Mouse (Mus musculus) liver, embryonic 14.5 days (tissue): Measurements from ENCODE around the gene Tarbp2. TPM values are rescaled to one million over a fixed set of nuclear protein-coding genes. Genes with fewer than 3 reads are reported as not detected.

Experiments
- ATAC-seq: fragments of 200-750 bp; cut with Nextera tagmentation; 2 replicates; pipeline ENCODE4 v1.8.0; 2017; ENCODE audit warnings: moderate number of reproducible peaks, mild to moderate bottlenecking, moderate library complexity; ENCODE audit not compliant: insufficient read depth
- DNase-seq, 3 experiments: peaks; one replicate each; pipeline ENCODE4 v3.0.0-alpha.2; 2012 to 2013; ENCODE audit warnings: low read depth in 3 of 3, low spot score in 3 of 3
- H3K27ac ChIP-seq: fragments of 300-500 bp; sonication (generic); 2 replicates; pipeline ENCODE4 v1.5.1; 2014; ENCODE audit warnings: moderate library complexity, mild to moderate bottlenecking, control low read depth, inconsistent platforms
- H3K27me3 ChIP-seq: fragments of 300-500 bp; sonication (generic); 2 replicates; pipeline ENCODE4 v1.6.1; 2014; ENCODE audit warnings: mild to moderate bottlenecking, low read length, moderate library complexity; ENCODE audit not compliant: control insufficient read depth, insufficient read depth
- H3K36me3 ChIP-seq: fragments of 300-500 bp; sonication (generic); replicated peaks from 2 replicates; pipeline ENCODE4 v1.6.1; 2014; ENCODE audit warnings: low read depth; ENCODE audit not compliant: control insufficient read depth, insufficient read depth
- H3K4me1 ChIP-seq, 2 experiments: fragments of 200-500 bp in 1 of 2; fragments of 300-500 bp in 1 of 2; sonication (generic) in 1 of 2; replicated peaks; 2 replicates each; pipeline ENCODE4 v1.6.1; 2012 to 2014; ENCODE audit warnings: antibody characterized with exemption in 1 of 2, inconsistent platforms in 1 of 2, low read length in 1 of 2; ENCODE audit not compliant: control insufficient read depth in 2 of 2, insufficient read depth in 2 of 2
- H3K4me2 ChIP-seq: fragments of 300-500 bp; sonication (generic); 2 replicates; pipeline ENCODE4 v1.6.1; 2014; ENCODE audit warnings: low read depth, mild to moderate bottlenecking, control low read depth, moderate library complexity
- H3K4me3 ChIP-seq, 2 experiments: fragments of 200-500 bp in 1 of 2; fragments of 300-500 bp in 1 of 2; sonication (generic) in 1 of 2; 2 replicates each; pipeline ENCODE4 v1.5.1; 2012 to 2014; ENCODE audit warnings: low read depth in 2 of 2, low read length in 2 of 2, mild to moderate bottlenecking in 2 of 2, control low read depth in 1 of 2, inconsistent platforms in 1 of 2, moderate library complexity in 1 of 2; ENCODE audit not compliant: insufficient read depth in 1 of 2
- H3K9ac ChIP-seq: fragments of 300-500 bp; sonication (generic); replicated peaks from 2 replicates; pipeline ENCODE4 v1.6.1; 2014; ENCODE audit warnings: mild to moderate bottlenecking, control low read depth, moderate library complexity
- H3K9me3 ChIP-seq: fragments of 300-500 bp; sonication (generic); 2 replicates; pipeline ENCODE4 v1.6.1; 2016; ENCODE audit warnings: low read length, mixed read lengths; ENCODE audit not compliant: control insufficient read depth
- CTCF ChIP-seq: IDR thresholded peaks from 2 replicates; pipeline ENCODE4 v1.5.1; 2016; ENCODE audit warnings: antibody characterized with exemption, low read depth, control low read depth
- EP300 ChIP-seq: IDR thresholded peaks from 2 replicates; pipeline ENCODE4 v1.6.1; 2016; ENCODE audit warnings: antibody characterized with exemption, low read depth
- WGBS: fragments of 180-500 bp; shearing (Covaris S2); extraction: QIAGEN DNeasy Blood & Tissue Kit; methylation state at CpG from one replicate; pipeline ENCODE4 v1.1.7; 2014; ENCODE audit not compliant: insufficient replicate concordance; 5-methylcytosine and 5-hydroxymethylcytosine counted together
- polyA plus RNA-seq, 2 experiments: library from polyadenylated mRNA; depleted of rRNA in 1 of 2; stranded (reverse) in 1 of 2; unstranded in 1 of 2; fragments of >200 nt; fragmentation: Nextera tagmentation in 1 of 2; extraction: Ambion mirVana in 1 of 2; gene quantifications; 2 replicates each; pipeline versions ENCODE4 v1.2.1 to v1.2.3; 2012 to 2014

The Tarbp2 gene
- polyA plus RNA-seq, 2 experiments, result 31.5 to 39.6 TPM

- 41% methylated on average over 6 of the region's 6 CpGs for WGBS
- H3K27ac ChIP-seq, result no peak overlapping the region
- peaks cover 2 to 10% of the 10 kb centered on the region in 2 experiments for H3K4me1 ChIP-seq
- no peak overlapping the region for H3K9ac ChIP-seq
- H3K36me3 ChIP-seq, result no peaks in the 10 kb centered on the region
- ATAC-seq, result no peak
- H3K4me3 ChIP-seq, result no peak overlapping the region
- H3K9me3 ChIP-seq, result no peaks in the 10 kb centered on the region
- peaks cover 3% of the 10 kb centered on the region for H3K27me3 ChIP-seq
- peak overlapping the region; percentile 90 for H3K4me2 ChIP-seq
- DNase-seq, result no peak
- TF ChIP-seq EP300, result no peak
- no peak for TF ChIP-seq CTCF
Observed at GRCm38 (mm10) chr15:102511285-102511833, 6.6 kb upstream of the Tarbp2 start.

- H3K4me2 ChIP-seq, result no peak overlapping the region
- WGBS, result 62% methylated on average over 5 of the region's 5 CpGs
- no peak overlapping the region for H3K4me3 ChIP-seq
- no peaks in the 10 kb centered on the region for H3K9me3 ChIP-seq
- H3K4me1 ChIP-seq, result peaks cover 4 to 11% of the 10 kb centered on the region in 2 experiments
- TF ChIP-seq EP300 (no peak), CTCF (no peak)
- no peak overlapping the region for H3K9ac ChIP-seq
- ATAC-seq (no peak), DNase-seq (no peak)
- H3K27ac ChIP-seq, result no peak overlapping the region
- no peaks in the 10 kb centered on the region for H3K36me3 ChIP-seq
- H3K27me3 ChIP-seq, result peaks cover 3% of the 10 kb centered on the region
Observed at GRCm38 (mm10) chr15:102512010-102512409, 6.0 kb upstream of the Tarbp2 start.

- DNase-seq (no peak), ATAC-seq (no peak)
- Histone ChIP-seq H3K36me3 (no peaks in the 10 kb centered on the region), H3K4me1 (peaks cover 4 to 11% of the 10 kb centered on the region in 2 experiments), H3K4me2 (no peak overlapping the region), H3K27ac (no peak overlapping the region), H3K27me3 (peaks cover 3% of the 10 kb centered on the region), H3K9ac (no peak overlapping the region), H3K9me3 (no peaks in the 10 kb centered on the region), H3K4me3 (no peak overlapping the region)
- TF ChIP-seq EP300 (no peak), CTCF (no peak)
Observed at GRCm38 (mm10) chr15:102512471-102512870, 5.5 kb upstream of the Tarbp2 start.

- Histone ChIP-seq H3K4me2 (no peak overlapping the region), H3K36me3 (no peaks in the 10 kb centered on the region), H3K4me1 (peaks cover 4 to 11% of the 10 kb centered on the region in 2 experiments), H3K9ac (no peak overlapping the region), H3K4me3 (no peak overlapping the region), H3K9me3 (no peaks in the 10 kb centered on the region), H3K27me3 (peaks cover 3% of the 10 kb centered on the region), H3K27ac (no peak overlapping the region)
- ATAC-seq (no peak), DNase-seq (no peak)
- WGBS, result 52% methylated on average over 3 of the region's 3 CpGs
- TF ChIP-seq CTCF (no peak), EP300 (no peak)
Observed at GRCm38 (mm10) chr15:102513004-102513403, 5.0 kb upstream of the Tarbp2 start.

DNA sequence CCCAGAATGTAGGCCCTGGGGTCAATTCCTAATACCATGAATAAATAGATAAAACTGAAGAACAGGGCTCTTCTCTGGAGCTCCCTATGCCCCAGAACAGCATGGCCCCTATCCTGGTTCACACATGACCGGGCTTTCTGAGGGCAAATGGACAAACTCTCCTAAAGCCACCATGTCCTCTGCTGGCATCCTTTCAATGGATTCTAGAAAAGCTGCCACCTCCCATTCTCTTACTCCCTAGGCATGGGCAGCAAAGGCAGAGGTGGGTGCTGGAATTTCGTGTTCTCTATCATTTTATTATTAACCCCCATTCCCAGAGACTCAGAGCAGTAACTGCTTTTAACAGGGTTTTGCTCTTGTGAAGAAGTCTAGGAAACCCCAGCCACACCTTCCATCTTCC is 2.7 kb upstream of the Tarbp2 start:
- Histone ChIP-seq H3K9me3 (no peaks in the 10 kb centered on the region), H3K9ac (no peak overlapping the region), H3K4me2 (no peak overlapping the region; the same call in 1 of the 2 replicates), H3K4me1 (peaks cover 11 to 18% of the 10 kb centered on the region in 2 experiments), H3K36me3 (no peaks in the 10 kb centered on the region), H3K27ac (no peak overlapping the region), H3K27me3 (peaks cover 3% of the 10 kb centered on the region), H3K4me3 (no peak overlapping the region)
- WGBS, result 57% methylated on average over 2 of the region's 2 CpGs
- TF ChIP-seq CTCF, result no peak
- TF ChIP-seq EP300, result no peak
- ATAC-seq, result no peak
- no peak for DNase-seq
